Mouse (Mus musculus): ENCODE results near the gene Gpc3.
"Not testable (repeated sequence)": the region's sequence is repeated elsewhere in the genome, so short reads cannot be mapped to it uniquely, and the experiment has no call there.

Gene Gpc3

GRCm38 (mm10) chrX:52278687-52279359 lies 334.9 kb downstream of the Gpc3 start:
- DNase-seq (ENCODE audit: low spot score) = no peak

GRCm38 (mm10) chrX:52277599-52277998 lies 336.2 kb downstream of the Gpc3 start:
- DNase-seq (ENCODE audit: low spot score) = no peak

DNA sequence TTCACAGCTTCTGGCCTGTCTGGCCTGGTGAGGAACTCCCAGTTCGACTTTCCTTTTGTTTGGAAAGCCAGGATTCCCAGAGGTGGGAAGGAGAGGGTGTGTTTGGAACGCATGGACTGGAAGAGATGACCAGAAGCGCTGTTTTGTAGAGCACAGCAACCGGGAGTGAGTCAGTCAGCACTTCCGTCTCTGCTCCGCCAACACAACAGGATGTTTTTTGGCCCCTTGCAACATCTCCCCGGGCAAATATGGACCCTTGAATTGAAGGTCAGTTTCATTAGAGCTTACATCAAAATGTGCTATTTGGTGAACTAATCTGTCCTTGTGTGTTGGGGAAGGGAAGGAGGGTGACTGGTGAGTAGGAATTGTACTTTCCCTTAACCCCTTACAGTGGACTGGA lies 340.7 kb downstream of the Gpc3 start:
- no peak for DNase-seq (ENCODE audit: low spot score)

DNA sequence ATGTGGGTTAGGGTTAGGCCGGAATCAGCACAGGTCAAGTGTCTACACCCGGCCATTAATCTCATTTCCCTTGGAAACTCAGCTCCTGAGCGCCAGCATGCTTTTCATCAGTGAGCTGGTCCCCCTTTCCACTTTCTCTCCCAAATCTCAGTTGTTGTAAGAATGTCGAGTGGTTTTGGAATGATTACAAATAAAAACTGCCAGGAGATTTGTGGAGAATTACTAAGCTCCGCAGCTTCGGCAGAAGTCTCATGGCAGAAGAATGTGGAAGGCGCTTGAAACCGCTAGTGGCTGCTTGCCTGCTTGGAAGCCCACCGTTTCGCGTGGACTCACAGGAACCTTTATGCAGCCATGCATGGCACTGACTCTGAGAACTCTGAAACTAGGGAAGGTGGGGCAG lies 351.8 kb downstream of the Gpc3 start:
- no peak for DNase-seq (ENCODE audit: low spot score)

DNA sequence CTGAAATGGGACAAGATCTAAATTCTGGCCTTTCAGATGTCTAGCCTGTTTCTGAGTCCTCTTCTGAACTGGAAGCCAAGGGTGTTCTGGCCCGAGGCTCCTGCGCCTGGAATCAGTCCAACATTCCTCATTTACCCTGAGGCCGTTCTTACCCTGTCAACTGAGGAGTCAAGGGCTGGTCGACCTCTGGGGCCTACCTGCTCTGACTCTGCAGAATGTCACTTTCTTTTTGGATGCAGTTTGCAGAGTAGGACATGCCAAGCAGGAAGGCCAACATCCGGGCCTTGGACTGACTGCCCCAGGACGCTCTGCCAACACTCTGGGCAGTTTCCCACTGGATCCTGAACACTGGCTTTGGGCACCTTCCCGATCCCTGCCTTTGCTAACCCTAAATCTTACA lies 352.2 kb downstream of the Gpc3 start:
- no peak for DNase-seq (ENCODE audit: low spot score)

DNA sequence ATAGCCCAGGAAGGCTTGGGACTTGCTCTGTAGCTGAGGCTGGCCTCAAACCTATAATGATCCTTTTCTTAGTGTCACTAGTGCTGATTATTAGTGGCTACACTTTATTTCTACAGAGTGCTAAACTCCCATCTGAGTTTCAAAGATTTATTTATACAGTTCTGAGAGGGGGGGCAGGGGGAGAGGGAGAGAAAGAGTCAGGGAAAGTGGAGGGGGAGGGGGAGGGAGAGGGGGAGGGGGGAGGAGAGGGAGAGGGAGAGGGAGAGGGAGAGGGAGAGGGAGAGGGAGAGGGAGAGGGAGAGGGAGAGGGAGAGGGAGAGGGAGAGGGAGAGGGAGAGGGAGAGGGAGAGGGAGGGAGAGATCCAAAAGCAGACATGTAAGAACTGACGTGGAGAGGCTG lies 354.0 kb downstream of the Gpc3 start:
- DNase-seq (ENCODE audit: low spot score) = not testable (repeated sequence)

DNA sequence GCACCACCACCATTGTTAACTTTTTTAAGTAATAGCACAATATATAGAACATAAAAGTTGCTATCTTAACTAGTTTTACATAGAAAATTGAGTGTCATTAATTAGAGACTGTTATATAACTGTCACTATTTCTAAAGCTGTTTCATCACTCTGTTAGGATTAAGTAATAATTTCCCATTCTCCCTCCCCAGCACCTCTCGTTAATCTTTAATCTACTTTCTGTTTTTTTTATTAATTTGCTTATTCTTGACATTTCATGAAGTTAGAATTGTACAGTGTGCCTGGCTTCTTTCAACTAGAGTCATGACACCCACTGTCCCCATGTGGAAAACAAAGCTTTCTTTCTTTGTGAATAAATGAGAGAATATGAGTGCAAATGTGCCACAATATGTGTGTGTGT lies 359.2 kb downstream of the Gpc3 start:
- no peak for DNase-seq (ENCODE audit: low spot score)

DNA sequence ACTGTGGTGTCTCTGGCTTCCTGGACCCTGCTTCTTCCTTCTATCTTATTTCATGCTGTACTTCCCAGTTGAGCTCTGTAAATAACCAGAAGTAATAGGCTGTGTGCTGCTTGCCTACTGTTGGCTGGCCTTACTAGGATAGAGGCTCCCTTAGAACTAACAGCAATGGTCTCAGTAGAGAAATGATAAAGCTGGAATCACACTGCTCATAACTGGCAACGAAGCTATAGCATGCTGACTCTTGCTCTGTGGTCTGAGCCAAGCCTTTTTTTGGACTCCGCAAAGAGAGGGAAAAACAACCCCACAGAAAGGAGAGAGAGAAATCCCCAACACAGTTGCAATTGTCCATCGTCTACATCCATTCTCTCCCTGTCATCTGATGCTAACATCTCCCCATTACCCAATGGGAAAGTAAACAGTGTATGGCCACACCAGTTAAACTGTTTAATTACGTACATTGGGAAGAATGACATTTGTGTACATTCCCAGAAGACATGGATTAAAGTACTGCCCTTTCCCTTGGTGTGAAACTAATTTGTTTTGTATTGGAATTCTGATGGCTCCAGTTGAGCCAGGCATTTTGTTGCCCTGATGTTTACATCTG lies 368.0 kb downstream of the Gpc3 start:
- no peak for DNase-seq (ENCODE audit: low spot score)

DNA sequence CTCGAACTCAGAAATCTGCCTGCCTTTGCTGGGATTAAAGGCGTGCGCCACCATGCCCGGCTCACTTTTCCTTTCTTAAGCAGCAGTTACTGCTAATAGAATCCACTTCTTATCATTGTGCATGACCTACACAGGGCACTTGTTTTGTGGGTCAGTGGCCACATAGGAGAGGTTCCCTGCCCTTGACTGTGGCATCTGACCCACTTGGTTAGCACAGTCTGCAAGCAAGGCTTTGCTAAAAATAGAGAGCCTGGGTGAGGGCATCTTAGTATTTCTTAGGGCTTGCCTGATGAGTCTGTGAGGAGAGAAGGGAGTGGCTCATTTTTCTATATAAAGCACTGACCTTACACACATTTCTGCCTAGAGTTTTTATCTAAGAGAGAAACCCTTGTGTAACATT lies 376.3 kb downstream of the Gpc3 start:
- DNase-seq (ENCODE audit: low spot score) = no peak

DNA sequence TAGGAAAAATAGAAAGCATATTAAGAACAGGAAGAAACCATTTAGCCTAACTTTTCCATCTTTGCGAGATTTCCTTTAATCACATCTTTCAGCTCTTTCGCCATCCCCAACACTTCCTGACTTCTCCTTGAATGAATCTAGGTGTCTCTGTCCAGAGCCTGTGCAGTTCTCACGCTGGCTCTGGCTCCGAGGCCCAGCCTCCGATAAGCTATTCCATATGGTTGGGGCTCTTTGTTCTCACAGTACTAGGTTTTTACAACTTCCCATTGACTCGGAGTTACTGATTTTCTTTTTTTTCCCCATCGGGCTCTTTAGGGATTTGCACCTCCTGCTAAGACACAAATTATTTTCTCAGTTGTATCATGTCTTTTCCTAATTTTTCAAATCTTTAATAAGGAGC lies 381.8 kb downstream of the Gpc3 start:
- DNase-seq (ENCODE audit: low spot score) = no peak

DNA sequence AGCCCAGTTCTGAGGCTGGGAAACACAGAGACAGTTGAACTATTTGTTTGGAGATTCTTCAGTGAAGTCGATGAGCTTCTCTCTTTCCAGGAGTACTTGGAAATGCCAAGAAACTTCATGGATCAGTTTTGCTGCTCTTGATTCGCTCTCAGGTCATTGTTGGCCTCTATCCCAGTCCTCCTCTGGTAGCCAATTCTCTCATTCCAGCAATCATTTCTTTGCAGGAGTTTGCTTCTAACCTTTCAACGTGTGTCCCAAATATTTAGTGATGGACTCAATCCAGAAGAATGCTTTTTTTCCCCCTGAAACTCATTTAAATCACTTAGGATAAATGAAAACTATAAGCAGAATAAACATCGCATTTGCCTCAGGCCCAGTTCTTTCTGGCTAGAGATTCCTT lies 383.0 kb downstream of the Gpc3 start:
- DNase-seq (ENCODE audit: low spot score) = no peak

Data from yolk sac, embryonic 10.5 days (tissue).